Mouse (Mus musculus) midbrain, postnatal 0 days (tissue): ENCODE data around the gene Psg16. TPM values are rescaled to one million over a fixed set of nuclear protein-coding genes. Genes with fewer than 3 reads are reported as not detected.

Experiments
- ATAC-seq: fragments of 200-750 bp; cut with Nextera tagmentation; 2 replicates; pipeline ENCODE4 v1.8.0; 2017; ENCODE audit warnings: moderate number of reproducible peaks, mild to moderate bottlenecking, moderate TSS enrichment, moderate library complexity; ENCODE audit not compliant: low FRiP score
- DNase-seq: peaks from one replicate; pipeline ENCODE4 v3.0.0-alpha.2; 2015; ENCODE audit warnings: low spot score
- H3K27ac ChIP-seq: fragments of 300-500 bp; sonication (generic); 2 replicates; pipeline ENCODE4 v1.5.1; 2014; ENCODE audit warnings: low read depth, mild to moderate bottlenecking, low read length, mixed read lengths
- H3K27me3 ChIP-seq: fragments of 300-500 bp; sonication (generic); 2 replicates; pipeline ENCODE4 v1.6.1; 2014; ENCODE audit warnings: low read length, control low read depth, mixed read lengths; ENCODE audit not compliant: insufficient read depth
- H3K36me3 ChIP-seq: fragments of 300-500 bp; sonication (generic); 2 replicates; pipeline ENCODE4 v1.6.1; 2014; ENCODE audit warnings: low read length, control low read depth, mixed read lengths; ENCODE audit not compliant: insufficient read depth
- H3K4me1 ChIP-seq: fragments of 300-500 bp; sonication (generic); 2 replicates; pipeline ENCODE4 v1.6.1; 2014; ENCODE audit warnings: mild to moderate bottlenecking, control low read depth, antibody characterized with exemption, low read length, mixed read lengths; ENCODE audit not compliant: insufficient read depth
- H3K4me2 ChIP-seq: fragments of 300-500 bp; sonication (generic); 2 replicates; pipeline ENCODE4 v1.6.1; 2014; ENCODE audit warnings: low read depth, mild to moderate bottlenecking, low read length, mixed read lengths; ENCODE audit not compliant: poor library complexity, severe bottlenecking
- H3K4me3 ChIP-seq: fragments of 300-500 bp; sonication (generic); 2 replicates; pipeline ENCODE4 v1.5.1; 2014; ENCODE audit warnings: low read depth, mild to moderate bottlenecking, low read length, moderate library complexity
- H3K9ac ChIP-seq: fragments of 300-500 bp; sonication (generic); replicated peaks from 2 replicates; pipeline ENCODE4 v1.6.1; 2014; ENCODE audit warnings: mild to moderate bottlenecking, low read length, moderate library complexity, mixed read lengths; ENCODE audit not compliant: poor library complexity, severe bottlenecking
- H3K9me3 ChIP-seq: fragments of 300-500 bp; sonication (generic); 2 replicates; pipeline ENCODE4 v1.6.1; 2016; ENCODE audit warnings: low read length, control low read depth
- CTCF ChIP-seq: IDR thresholded peaks from 2 replicates; pipeline ENCODE4 v1.5.1; 2016; ENCODE audit warnings: antibody characterized with exemption, mild to moderate bottlenecking
- WGBS: fragments of 180-500 bp; shearing (Covaris S2); extraction: QIAGEN DNeasy Blood & Tissue Kit; methylation state at CpG from one replicate; pipeline ENCODE4 v1.1.7; 2014; 5-methylcytosine and 5-hydroxymethylcytosine counted together
- polyA plus RNA-seq: library from polyadenylated mRNA; unstranded; fragments of >200 nt; fragmentation: Nextera tagmentation; extraction: Ambion mirVana; gene quantifications from 2 replicates; pipeline ENCODE4 v1.2.1, GENCODE M21; 2015
- total RNA-seq: library from RNA; depleted of rRNA; stranded (reverse); fragments of >200 nt; gene quantifications from 2 replicates; pipeline ENCODE4 v1.2.3, GENCODE M21; 2014

Gene Psg16
- total and polyA plus RNA-seq, 2 experiments from 2014 or later = 3.9 to 6.8 TPM

DNA sequence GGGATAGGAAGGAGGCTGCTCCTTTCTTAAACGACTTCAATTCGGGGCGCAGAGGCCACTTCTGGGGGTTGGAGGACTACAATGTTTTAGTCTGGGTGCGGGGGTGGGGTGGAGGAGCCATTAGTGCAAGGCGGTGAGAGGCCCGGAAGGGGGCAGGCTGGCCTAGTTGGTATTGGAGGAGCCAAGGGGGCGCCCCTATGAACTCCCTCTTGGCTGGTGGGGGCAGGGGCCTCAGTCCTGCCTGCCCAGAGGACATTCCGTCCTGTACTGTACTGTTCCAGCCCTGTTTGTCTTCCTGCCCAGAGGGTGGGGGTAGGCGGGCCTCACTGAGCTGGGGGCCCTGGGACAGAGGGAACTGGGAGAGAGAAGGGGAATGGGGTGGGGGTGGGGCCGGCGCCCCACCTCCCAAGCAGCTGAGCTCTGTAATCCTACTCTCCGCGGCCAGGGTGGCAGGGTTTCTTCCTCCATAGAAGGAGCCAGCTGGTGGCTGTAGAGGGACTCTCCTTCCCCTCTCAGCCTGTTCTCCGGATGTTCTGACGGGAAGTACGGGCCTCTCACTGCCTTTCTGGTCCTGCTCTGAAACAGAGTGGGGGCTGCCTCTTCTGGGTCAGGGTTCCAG lies 15.7 kb upstream of the Psg16 start:
- TF ChIP-seq CTCF = no peak; the same call in 1 of the 2 replicates
- DNase-seq = peak; percentile 78
- peak; percentile 65 for ATAC-seq
- Histone ChIP-seq H3K4me2 (no peak overlapping the region), H3K4me1 (peaks cover 2% of the 10 kb centered on the region; the same call in 1 of the 2 replicates), H3K9ac (no peak overlapping the region), H3K27me3 (no peaks in the 10 kb centered on the region), H3K27ac (peak overlapping the region; percentile 70), H3K4me3 (no peak overlapping the region), H3K36me3 (no peaks in the 10 kb centered on the region), H3K9me3 (no peaks in the 10 kb centered on the region)
- 10% methylated on average over 15 of the region's 16 CpGs for WGBS

DNA sequence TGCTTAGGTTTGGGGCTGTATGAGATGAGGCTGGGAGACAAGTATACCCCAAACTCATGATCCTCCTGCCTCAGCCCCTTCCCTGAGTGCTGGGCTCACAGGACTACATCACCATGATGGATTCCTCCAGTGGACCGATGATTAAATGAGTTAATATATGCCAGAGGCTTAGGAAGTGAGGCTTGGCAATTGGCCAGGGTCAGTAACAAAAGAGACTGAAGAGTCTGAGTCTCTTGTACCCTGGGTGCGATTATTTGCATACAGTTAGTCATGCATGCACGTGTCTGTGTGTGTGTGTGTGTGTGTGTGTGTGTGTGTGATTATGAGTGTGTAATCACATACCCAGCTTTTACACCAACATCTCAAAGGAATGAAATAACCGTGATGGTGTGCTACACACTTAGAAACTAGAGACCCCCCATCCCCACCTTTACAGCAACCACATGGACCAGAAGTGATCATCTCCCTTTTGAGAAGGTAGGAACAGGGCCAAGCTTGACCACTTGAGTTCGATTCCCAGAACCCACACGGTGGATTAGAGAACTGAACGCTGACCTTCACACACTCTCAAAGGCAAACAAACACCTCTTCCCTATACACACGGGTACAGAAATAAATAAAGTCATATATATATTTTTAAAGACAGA lies 14.9 kb upstream of the Psg16 start:
- H3K9ac ChIP-seq = no peak overlapping the region
- DNase-seq = peak; percentile 62
- H3K4me2 ChIP-seq = 0 out of 2 replicates have a peak overlapping the region, but pooled peaks have one; percentile 12

DNA sequence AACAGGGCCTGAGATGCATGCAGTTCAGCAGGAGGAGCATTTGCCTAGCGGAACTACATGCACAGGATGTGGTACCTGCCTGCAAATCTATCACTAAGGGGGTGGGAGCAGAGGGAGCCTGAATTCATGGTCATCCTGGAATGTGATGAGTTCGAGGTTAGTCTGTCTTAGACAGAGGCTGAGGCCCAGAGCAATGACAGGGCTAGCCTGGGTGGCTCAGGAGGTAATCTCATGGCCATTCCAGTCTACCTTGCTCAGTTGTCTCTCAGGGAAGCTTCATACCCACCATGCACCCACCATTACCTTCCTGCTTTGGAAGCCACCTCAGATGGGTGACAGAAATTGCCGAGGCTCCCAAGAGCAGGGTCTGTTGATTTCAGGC lies 14.4 kb upstream of the Psg16 start:
- 0 out of 2 replicates have a peak overlapping the region, but pooled peaks have one; percentile 12 for H3K4me2 ChIP-seq
- H3K4me1 ChIP-seq = peaks cover 2% of the 10 kb centered on the region; the same call in 1 of the 2 replicates
- ATAC-seq (no peak), DNase-seq (no peak)
- TF ChIP-seq CTCF = no peak
- no peak overlapping the region for H3K4me3 ChIP-seq
- peak overlapping the region; percentile 55 for H3K27ac ChIP-seq
- WGBS = 72% methylated on average over 3 of the region's 3 CpGs
- no peak overlapping the region for H3K9ac ChIP-seq
- H3K9me3 ChIP-seq = no peaks in the 10 kb centered on the region
- no peaks in the 10 kb centered on the region for H3K27me3 ChIP-seq
- H3K36me3 ChIP-seq = no peaks in the 10 kb centered on the region

More for the DNA sequence above, 14.9 kb upstream of the Psg16 start:
- WGBS = 34% methylated on average over 8 of the region's 8 CpGs
- no peak for ATAC-seq
- Histone ChIP-seq H3K27me3 (no peaks in the 10 kb centered on the region), H3K36me3 (no peaks in the 10 kb centered on the region), H3K27ac (peak overlapping the region; percentile 65), H3K4me1 (peaks cover 2% of the 10 kb centered on the region; the same call in 1 of the 2 replicates), H3K9me3 (no peaks in the 10 kb centered on the region), H3K4me3 (no peak overlapping the region)
- TF ChIP-seq CTCF = no peak

DNA sequence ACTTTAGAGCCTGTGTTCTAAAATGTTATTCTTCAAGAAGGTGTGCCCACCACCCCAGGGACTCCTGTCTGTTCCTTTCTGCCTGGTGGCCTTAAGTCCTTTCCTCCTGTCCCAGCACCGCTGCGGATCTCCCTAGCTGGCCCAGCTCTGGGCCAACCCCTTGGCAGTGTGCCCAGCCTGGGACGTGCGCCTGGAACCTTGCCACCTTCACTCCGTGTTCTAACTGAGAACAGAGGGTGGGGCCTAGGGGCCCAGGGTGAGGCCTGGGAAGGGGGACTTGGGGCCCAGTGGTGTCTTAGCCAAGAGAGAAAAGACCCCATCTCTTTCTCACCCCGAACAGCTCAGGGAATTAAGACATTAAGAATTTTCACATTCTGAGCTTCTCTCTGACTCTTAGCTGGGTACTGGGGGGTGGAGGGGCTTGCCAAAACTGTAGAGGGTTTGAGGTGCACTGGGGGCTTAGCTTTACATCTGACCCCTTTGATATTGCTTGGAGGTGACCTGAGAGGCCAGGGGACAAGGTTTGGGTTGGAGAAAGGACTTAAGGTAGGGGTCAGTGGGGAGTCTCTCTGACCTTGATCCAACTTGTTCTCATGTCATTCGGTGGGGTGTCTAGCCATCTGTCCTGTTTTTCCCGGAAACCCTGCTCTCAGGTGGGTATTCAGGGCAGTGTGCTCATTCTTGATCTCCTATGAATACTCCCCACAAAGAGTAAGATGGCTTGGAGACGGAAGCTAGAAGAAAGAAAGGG lies 13.6 kb upstream of the Psg16 start:
- peak overlapping the region; percentile 9; the same call in 1 of the 2 replicates for H3K4me3 ChIP-seq
- TF ChIP-seq CTCF = no peak
- H3K36me3 ChIP-seq = no peaks in the 10 kb centered on the region
- no peaks in the 10 kb centered on the region for H3K9me3 ChIP-seq
- H3K27me3 ChIP-seq = no peaks in the 10 kb centered on the region
- ATAC-seq (no peak), DNase-seq (peak; percentile 90)
- peaks cover 2% of the 10 kb centered on the region; the same call in 1 of the 2 replicates for H3K4me1 ChIP-seq
- peak overlapping the region; percentile 76 for H3K4me2 ChIP-seq
- H3K9ac ChIP-seq = 0 out of 2 replicates have a peak overlapping the region, but pooled peaks have one; percentile 13
- peak overlapping the region; percentile 65 for H3K27ac ChIP-seq
- 49% methylated on average over 9 of the region's 9 CpGs for WGBS

DNA sequence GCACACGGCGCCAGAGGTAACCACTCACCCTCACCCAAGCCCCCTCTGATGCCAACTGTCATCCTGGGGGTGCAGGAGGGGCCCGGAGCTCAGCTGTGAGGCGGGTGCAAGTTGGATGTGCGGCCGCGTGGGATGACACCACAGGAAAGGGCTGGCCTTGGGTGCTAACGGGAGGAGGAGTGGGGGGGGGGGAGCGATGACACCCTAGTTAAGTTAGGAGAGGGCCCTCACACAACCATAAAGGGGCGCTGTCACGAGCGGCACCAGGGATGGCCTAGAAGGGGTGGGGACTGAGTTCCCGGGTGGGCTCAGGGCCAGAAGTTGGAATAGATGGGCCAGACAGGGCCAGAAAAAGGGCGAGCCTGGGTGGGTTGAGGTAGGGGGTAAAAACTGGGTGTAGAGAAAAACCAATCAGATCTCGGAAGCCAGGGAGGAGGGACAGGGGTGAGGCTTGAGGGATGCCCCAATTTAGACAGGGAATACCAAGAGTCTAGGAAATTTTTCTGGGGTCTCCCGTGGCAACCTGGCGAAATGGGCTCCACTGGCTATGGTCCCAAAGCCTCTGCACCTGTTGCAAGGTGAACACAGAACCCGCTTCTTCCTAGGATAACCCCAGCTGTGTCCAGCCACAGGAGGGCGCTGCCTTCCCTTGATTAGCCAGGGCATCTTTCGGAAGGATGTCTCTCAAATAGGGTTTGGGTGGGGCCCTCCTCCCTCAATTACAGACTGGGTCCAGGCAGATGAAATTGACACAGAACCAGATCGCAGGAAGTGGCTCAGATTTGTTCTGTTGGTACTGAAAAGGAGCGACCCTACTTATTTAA lies 12.8 kb upstream of the Psg16 start:
- Histone ChIP-seq H3K9me3 (no peaks in the 10 kb centered on the region), H3K27me3 (no peaks in the 10 kb centered on the region), H3K4me3 (peak overlapping the region; percentile 40; the same call in 1 of the 2 replicates), H3K4me1 (peaks cover 2% of the 10 kb centered on the region; the same call in 1 of the 2 replicates), H3K36me3 (no peaks in the 10 kb centered on the region), H3K9ac (0 out of 2 replicates have a peak overlapping the region, but pooled peaks have one; percentile 13), H3K27ac (peak overlapping the region; percentile 65; the same call in 1 of the 2 replicates), H3K4me2 (peak overlapping the region; percentile 76)
- TF ChIP-seq CTCF = peak; percentile 44
- WGBS = 72% methylated on average over 22 of the region's 22 CpGs
- DNase-seq (peak; percentile 33), ATAC-seq (no peak)
